Mouse (Mus musculus) heart, adult 2 months (tissue): ENCODE measurements around the gene Polr3k. TPM values are rescaled to one million over a fixed set of nuclear protein-coding genes. Genes with fewer than 3 reads are reported as not detected.

Experiments used
- DNase-seq, 2 experiments: peaks; one replicate each; pipeline ENCODE4 v3.0.0; 2021
- H3K27ac ChIP-seq: fragments of 200-600 bp; 2 replicates; pipeline ENCODE4 v1.8.1; 2022
- H3K27me3 ChIP-seq: fragments of 200-500 bp; 2 replicates; pipeline ENCODE4 v1.6.1; 2012; ENCODE audit warnings: mild to moderate bottlenecking, low read length, inconsistent platforms, mixed read lengths; ENCODE audit not compliant: control insufficient read depth, insufficient read depth
- H3K36me3 ChIP-seq: fragments of 200-500 bp; 2 replicates; pipeline ENCODE4 v1.6.1; 2012; ENCODE audit warnings: low read length, inconsistent platforms; ENCODE audit not compliant: control insufficient read depth, insufficient read depth
- H3K4me1 ChIP-seq: fragments of 200-500 bp; 2 replicates; pipeline ENCODE4 v1.6.1; 2011; ENCODE audit warnings: low read length; ENCODE audit not compliant: control insufficient read depth, insufficient read depth
- H3K4me3 ChIP-seq: fragments of 200-600 bp; 2 replicates; pipeline ENCODE4 v1.8.1; 2022
- H3K79me2 ChIP-seq: fragments of 200-500 bp; replicated peaks from 2 replicates; pipeline ENCODE4 v1.6.1; 2012; ENCODE audit warnings: mild to moderate bottlenecking, inconsistent platforms, low read length, moderate library complexity, mixed read lengths; ENCODE audit not compliant: control insufficient read depth, insufficient read depth
- H3K9ac ChIP-seq: fragments of 200-500 bp; 2 replicates; pipeline ENCODE4 v1.6.1; 2012; ENCODE audit warnings: low read depth, mild to moderate bottlenecking, control low read depth, inconsistent platforms, low read length, mixed read lengths
- CTCF ChIP-seq: fragments of 200-600 bp; IDR thresholded peaks from 2 replicates; pipeline ENCODE4 v1.8.1; 2022; ENCODE audit warnings: antibody characterized with exemption, mild to moderate bottlenecking, moderate library complexity
- EP300 ChIP-seq: fragments of 200-500 bp; IDR thresholded peaks from 2 replicates; pipeline ENCODE4 v1.6.1; 2011; ENCODE audit warnings: low read depth, low read length, control low read depth; ENCODE audit not compliant: insufficient read depth
- POLR2A ChIP-seq: fragments of 200-500 bp; IDR thresholded peaks from 2 replicates; pipeline ENCODE4 v1.6.1; 2011; ENCODE audit warnings: mild to moderate bottlenecking, low read depth, low read length, control low read depth; ENCODE audit not compliant: insufficient read depth
- WGBS: fragments of 180-500 bp; shearing (Covaris S2); methylation state at CpG from one replicate; pipeline ENCODE4 v1.1.7; 2018; 5-methylcytosine and 5-hydroxymethylcytosine counted together
- intact Hi-C: fragments of 180-260 bp; cut with DNase I; formaldehyde crosslinking; loops from one replicate; pipeline ENCODE4 v1.15.1; 2025
- polyA plus RNA-seq: library from polyadenylated mRNA; depleted of rRNA; stranded (reverse); fragments of >200 nt; gene quantifications from 2 replicates; pipeline ENCODE4 v1.2.3, GENCODE M21; 2012
- total RNA-seq, 2 experiments: library from RNA; stranded (reverse); gene quantifications; 2 replicates each; pipeline ENCODE4 v1.2.3; 2021

The Polr3k gene
- total and polyA plus RNA-seq, 3 experiments, result 2.9 to 9.8 (median 9.3) TPM

- WGBS, result 85% methylated on average over 5 of the region's 5 CpGs
- Histone ChIP-seq H3K79me2 (no peaks in the 10 kb centered on the region), H3K27ac (no peak overlapping the region), H3K36me3 (peaks cover 28% of the 10 kb centered on the region), H3K4me1 (no peaks in the 10 kb centered on the region; the same call in 1 of the 2 replicates), H3K9ac (no peak overlapping the region), H3K27me3 (no peaks in the 10 kb centered on the region), H3K4me3 (no peak overlapping the region)
- DNase-seq, result no peak
- TF ChIP-seq POLR2A, result no peak
- TF ChIP-seq EP300, result no peak
- no peak for TF ChIP-seq CTCF
- intact Hi-C loops, result no loop called here
Measured at GRCm38 (mm10) chr2:181845709-181846394, 18.3 kb upstream of the Polr3k start.

- H3K4me3 ChIP-seq, result peak overlapping the region; percentile 65
- H3K27ac ChIP-seq, result peak overlapping the region; percentile 22
- TF ChIP-seq EP300 (no peak), CTCF (no peak), POLR2A (no peak)
- H3K79me2 ChIP-seq, result no peaks in the 10 kb centered on the region
- under 1% methylated on average over 22 of the region's 22 CpGs for WGBS
- intact Hi-C loops, result loop anchor here (2.0 to 10.0 kb wide), 2 partner anchors 26 to 240 kb away; no protein-coding TSS in a partner anchor
- H3K4me1 ChIP-seq, result peaks cover 2% of the 10 kb centered on the region
- H3K27me3 ChIP-seq, result no peaks in the 10 kb centered on the region
- no peaks in the 10 kb centered on the region; the same call in 1 of the 2 replicates for H3K36me3 ChIP-seq
- DNase-seq, result no peak
- H3K9ac ChIP-seq, result peak overlapping the region; percentile 42
Measured at GRCm38 (mm10) chr2:181864536-181864860, 361 bp downstream of the Polr3k start.

- no peaks in the 10 kb centered on the region; the same call in 1 of the 2 replicates for H3K36me3 ChIP-seq
- peak; percentile 33 to 57 for DNase-seq
- intact Hi-C loops, result loop anchor here (2.0 to 10.0 kb wide), 3 partner anchors 90 to 242 kb away; no protein-coding TSS in a partner anchor
Measured at GRCm38 (mm10) chr2:181866931-181867330, 2.8 kb downstream of the Polr3k start.

GRCm38 (mm10) chr2:181871039-181871438 is 6.9 kb downstream of the Polr3k start:
- no peaks in the 10 kb centered on the region for H3K79me2 ChIP-seq
- 97% methylated on average over 2 of the region's 2 CpGs for WGBS
- no peak overlapping the region for H3K4me3 ChIP-seq
- no peaks in the 10 kb centered on the region; the same call in 1 of the 2 replicates for H3K36me3 ChIP-seq
- H3K9ac ChIP-seq, result no peak overlapping the region
- intact Hi-C loops, result no loop called here
- TF ChIP-seq POLR2A, result no peak
- TF ChIP-seq EP300, result no peak
- TF ChIP-seq CTCF, result no peak
- no peak overlapping the region for H3K27ac ChIP-seq
- no peak for DNase-seq
- no peaks in the 10 kb centered on the region for H3K4me1 ChIP-seq
- no peaks in the 10 kb centered on the region for H3K27me3 ChIP-seq

More at GRCm38 (mm10) chr2:181866931-181867330, 2.8 kb downstream of the Polr3k start:
- Histone ChIP-seq H3K79me2 (no peaks in the 10 kb centered on the region), H3K9ac (no peak overlapping the region), H3K4me1 (peaks cover 2% of the 10 kb centered on the region), H3K27ac (no peak overlapping the region), H3K4me3 (no peak overlapping the region), H3K27me3 (no peaks in the 10 kb centered on the region)
- no peak for TF ChIP-seq POLR2A
- TF ChIP-seq CTCF, result peak; percentile 85
- TF ChIP-seq EP300, result no peak
- WGBS, result 47% methylated on average over 5 of the region's 5 CpGs

GRCm38 (mm10) chr2:181878903-181879302 is 14.8 kb downstream of the Polr3k start:
- TF ChIP-seq EP300, result no peak
- TF ChIP-seq CTCF, result no peak
- no peak for TF ChIP-seq POLR2A
- intact Hi-C loops, result no loop called here
- WGBS, result 72% methylated on average over 1 of the region's 1 CpGs
- no peak overlapping the region for H3K27ac ChIP-seq
- H3K36me3 ChIP-seq, result no peaks in the 10 kb centered on the region
- H3K4me3 ChIP-seq, result no peak overlapping the region
- no peaks in the 10 kb centered on the region for H3K27me3 ChIP-seq
- DNase-seq, result no peak
- H3K4me1 ChIP-seq, result no peaks in the 10 kb centered on the region
- no peaks in the 10 kb centered on the region for H3K79me2 ChIP-seq
- no peak overlapping the region for H3K9ac ChIP-seq

- Histone ChIP-seq H3K27me3 (no peaks in the 10 kb centered on the region), H3K9ac (no peak overlapping the region), H3K27ac (no peak overlapping the region), H3K79me2 (no peaks in the 10 kb centered on the region), H3K4me3 (no peak overlapping the region), H3K4me1 (no peaks in the 10 kb centered on the region), H3K36me3 (no peaks in the 10 kb centered on the region)
- no peak for DNase-seq
- intact Hi-C loops, result no loop called here
- TF ChIP-seq POLR2A, result no peak
- TF ChIP-seq CTCF, result no peak
- no peak for TF ChIP-seq EP300
- WGBS, result 79% methylated on average over 3 of the region's 3 CpGs
Measured at GRCm38 (mm10) chr2:181883022-181883749, 19.0 kb downstream of the Polr3k start.
